Comparison of ENCODE assay signal across 14 mouse cellular contexts in genomic region chr14:30553185-30553584, GRCm38 (mm10). TPM values are rescaled to one million over a fixed set of nuclear protein-coding genes. Genes with fewer than 3 reads are reported as not detected.
DNase-seq lines count a peak whose midpoint lies in the region; ATAC-seq and TF ChIP-seq lines count a peak whose summit lies in the region.
"Had no signal": no experiment of that assay in that cellular context is flagged by ENCODE, and none has a peak within 500 bp of the region (broad histone marks: within the 10 kb centered on the region; RNA-seq: fewer than 3 reads in every experiment).

No protein-coding gene starts in this region.

- H3K9ac ChIP-seq in hindbrain, postnatal 0 days (replicated peaks; ENCODE audit: low read length), result no peak overlapping the region
- H3K9ac ChIP-seq: forebrain, embryonic 15.5 days; neural tube, embryonic 12.5 days had no signal

- H3K4me3 ChIP-seq in gastrocnemius, adult 2 months, result no peak overlapping the region
- no peak overlapping the region for H3K4me3 ChIP-seq in hindbrain, postnatal 0 days (ENCODE audit: low read length)
- H3K4me3 ChIP-seq: forebrain, embryonic 15.5 days; heart, embryonic 10.5 days; left cerebral cortex, adult 2 months; neural tube, embryonic 12.5 days had no signal

- ATAC-seq in hindbrain, postnatal 0 days, result no peak
- ATAC-seq: forebrain, embryonic 15.5 days; hindbrain, embryonic 16.5 days had no signal

- WGBS in hindbrain, postnatal 0 days, result 69% methylated on average over 4 of the region's 4 CpGs

- H3K4me1 ChIP-seq in hindbrain, postnatal 0 days (ENCODE audit: insufficient read depth, low read length), result peaks cover 26% of the 10 kb centered on the region

- no peaks in the 10 kb centered on the region for H3K36me3 ChIP-seq in hindbrain, postnatal 0 days (ENCODE audit: insufficient read depth, low read length)
- H3K36me3 ChIP-seq: neural tube, embryonic 12.5 days had no signal

- no peak overlapping the region for H3K4me2 ChIP-seq in hindbrain, postnatal 0 days (ENCODE audit: low read depth, low read length)
- H3K4me2 ChIP-seq: forebrain, embryonic 15.5 days; neural tube, embryonic 12.5 days had no signal

- H3K27ac ChIP-seq in gastrocnemius, adult 2 months, result peak overlapping the region; percentile 54; the same call in 1 of the 2 replicates
- no peak overlapping the region for H3K27ac ChIP-seq in hindbrain, postnatal 0 days
- H3K27ac ChIP-seq: forebrain, embryonic 15.5 days; heart, embryonic 10.5 days; left cerebral cortex, adult 2 months; neural tube, embryonic 12.5 days had no signal

- peak; percentile 66 for DNase-seq in gastrocnemius, adult 2 months
- DNase-seq in gastrocnemius, postnatal 10 days, result no peak
- peak; percentile 62 for DNase-seq in NIH3T3 (ENCODE audit: low read depth)
- peak; percentile 81 for DNase-seq in gonadal fat pad, adult 2 months (ENCODE audit: low read depth)
- DNase-seq in lung, postnatal 4 days, result peak; percentile 46 to 51
- no peak for DNase-seq in right cerebral cortex, postnatal 10 days (ENCODE audit: low spot score in 2 of 2)
- DNase-seq in hindbrain, postnatal 0 days (ENCODE audit: low spot score), result no peak
- DNase-seq: cerebellum, adult 8-10 months; embryo, embryonic 11 days had no signal

- no peak for TF ChIP-seq CTCF in gastrocnemius, adult 2 months (IDR thresholded peaks at IDR 0.05)
- TF ChIP-seq CTCF in hindbrain, postnatal 0 days (IDR thresholded peaks at IDR 0.05; ENCODE audit: low read depth), result no peak

- intact Hi-C loops in gastrocnemius, adult 2 months (cut with DNase I), result no loop called here

- H3K9me3 ChIP-seq in hindbrain, postnatal 0 days (ENCODE audit: low read length), result no peaks in the 10 kb centered on the region
- H3K9me3 ChIP-seq: forebrain, embryonic 15.5 days; heart, embryonic 10.5 days; neural tube, embryonic 12.5 days had no signal

- H3K27me3 ChIP-seq in hindbrain, postnatal 0 days (ENCODE audit: insufficient read depth, low read length), result no peaks in the 10 kb centered on the region
- H3K27me3 ChIP-seq: forebrain, embryonic 15.5 days; neural tube, embryonic 12.5 days had no signal

RNA-seq across cellular contexts. Expression of gene Tkt, which starts 5.0 kb away (rescaled TPM):
- total RNA-seq in gastrocnemius, adult 2 months (2021), result 10 to 100 TPM in 1 of 2 experiments, 1 to 10 TPM in 1; 8.0 to 15.0 TPM
- total RNA-seq in gastrocnemius, postnatal 10 days (2021), result 10 to 100 TPM; 30.1 to 37.1 TPM
- polyA plus RNA-seq in gonadal fat pad, adult 2 months (2012; rRNA removed), result 527 and 734 TPM in 2 replicates
- total RNA-seq in hindbrain, postnatal 0 days (2014; rRNA removed), result 388 and 429 TPM in 2 replicates
- polyA plus RNA-seq in hindbrain, postnatal 0 days (2015; fragmentation: Nextera tagmentation; extraction: Ambion mirVana), result 248 and 258 TPM in 2 replicates

Comparison
In these comparisons a context has a peak if more than half of its experiments do, and no peak if none do; other contexts are left out.
1. DNase-seq: peak in gastrocnemius, adult 2 months (single experiment), NIH3T3 (single experiment), gonadal fat pad, adult 2 months (single experiment) and lung, postnatal 4 days (2 of 2); none in gastrocnemius, postnatal 10 days (single experiment), right cerebral cortex, postnatal 10 days (0 of 2) and hindbrain, postnatal 0 days (single experiment).
2. RNA of gene Tkt, which starts 5.0 kb away (total RNA-seq): 388 to 429 TPM in hindbrain, postnatal 0 days; 30.1 to 37.1 TPM in gastrocnemius, postnatal 10 days and 8.0 to 15.0 TPM in gastrocnemius, adult 2 months; every median in the first group is over 10 times any median in the second.